Mouse (Mus musculus) cerebellum, postnatal 14 days (tissue): ENCODE measurements at regions not wholly inside any gene's neighbourhood (a gene's known extent, or its start where the extent isn't known, plus 50 kb on each side); places are given as distances from the start of the nearest gene placed in this dataset.

Experiments
- DNase-seq, 2 experiments: peaks; one replicate each; pipeline ENCODE4 v3.0.0; 2021; ENCODE audit warnings: mixed read lengths in 2 of 2

GRCm38 (mm10) chr6:101858895-101859294 is 481.2 kb upstream of the Pdzrn3 start:
- DNase-seq, result no peak

- DNase-seq, result no peak
These were observed 463.0 kb upstream of the Pdzrn3 start for GRCm38 (mm10) chr6:101840695-101841094.

- peak; percentile 26 to 42 for DNase-seq
These were observed 459.9 kb upstream of the Pdzrn3 start for GRCm38 (mm10) chr6:101837563-101837962.

DNA sequence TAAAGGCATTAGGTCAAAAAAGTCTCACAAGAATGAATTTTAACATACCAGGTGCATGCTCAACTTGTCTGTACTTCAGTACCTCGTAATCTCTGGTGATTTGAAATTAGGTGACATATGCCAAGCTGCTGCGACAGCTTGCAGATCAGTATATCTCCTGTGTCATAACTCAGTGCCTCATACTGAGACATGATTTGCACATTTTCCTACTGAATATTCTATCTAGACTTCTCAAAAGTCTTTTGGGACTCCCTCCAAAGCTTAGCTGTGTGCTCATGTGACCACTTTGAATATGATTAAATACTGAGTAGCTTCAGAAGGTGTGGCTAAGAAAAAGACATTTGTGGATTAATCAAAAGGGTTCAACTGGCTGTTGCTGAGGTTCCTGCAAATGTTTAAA is 416.3 kb upstream of the Pdzrn3 start:
- no peak for DNase-seq

- DNase-seq, result no peak
These were observed 400.2 kb upstream of the Pdzrn3 start for GRCm38 (mm10) chr6:101777864-101778263.

DNA sequence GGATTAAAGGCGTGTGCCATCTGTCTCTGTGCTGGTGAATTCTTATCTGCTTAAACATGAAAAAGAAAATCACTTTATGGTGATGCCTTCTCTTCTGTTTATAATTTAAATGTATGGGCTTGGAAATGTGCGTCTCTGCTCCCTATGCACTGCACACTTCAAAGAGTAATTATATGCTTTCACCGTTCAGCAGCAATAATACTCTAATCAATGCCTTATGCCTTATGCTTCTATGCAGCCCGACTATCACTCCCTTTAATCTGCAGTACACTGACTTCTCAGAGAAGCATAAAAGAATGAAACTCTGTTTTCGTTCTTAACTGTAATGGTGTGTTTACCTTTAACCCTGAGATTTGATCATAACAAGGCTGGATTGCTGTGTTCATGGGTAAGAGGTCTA is 395.5 kb upstream of the Pdzrn3 start:
- DNase-seq, result no peak

GRCm38 (mm10) chr6:101735107-101735506 is 357.4 kb upstream of the Pdzrn3 start:
- DNase-seq, result no peak

- DNase-seq, result peak in 1 of 2 experiments; percentile 2
These were observed 342.8 kb upstream of the Pdzrn3 start for GRCm38 (mm10) chr6:101720513-101720912.

- no peak for DNase-seq
These were observed 312.0 kb upstream of the Pdzrn3 start for GRCm38 (mm10) chr6:101689684-101690083.

- DNase-seq, result no peak
These were observed 308.9 kb upstream of the Pdzrn3 start for GRCm38 (mm10) chr6:101686578-101686977.

- no peak for DNase-seq
These were observed 308.0 kb upstream of the Pdzrn3 start for GRCm38 (mm10) chr6:101685734-101686133.

DNA sequence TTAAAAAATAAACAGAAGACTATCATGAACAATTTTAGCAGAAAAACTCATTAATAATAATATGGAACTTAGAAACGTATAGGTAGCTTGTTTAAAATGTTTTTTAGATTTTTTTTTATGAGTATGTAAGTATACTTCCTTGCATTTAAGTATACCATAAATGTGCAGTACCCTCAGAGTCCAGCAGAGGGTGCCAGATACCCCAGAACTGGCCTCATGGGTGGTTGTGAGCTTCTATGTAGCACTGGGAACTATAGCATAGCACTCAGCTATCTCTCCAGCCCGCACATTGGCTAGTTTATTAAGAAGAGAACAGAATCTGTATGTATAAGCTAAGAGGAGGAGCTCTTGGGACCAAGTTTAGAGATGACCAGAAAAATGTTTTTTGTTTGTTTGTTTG is 306.7 kb upstream of the Pdzrn3 start:
- DNase-seq, result peak in 1 of 2 experiments; percentile 4

- no peak for DNase-seq
These were observed 297.1 kb upstream of the Pdzrn3 start for GRCm38 (mm10) chr6:101674846-101675245.

DNA sequence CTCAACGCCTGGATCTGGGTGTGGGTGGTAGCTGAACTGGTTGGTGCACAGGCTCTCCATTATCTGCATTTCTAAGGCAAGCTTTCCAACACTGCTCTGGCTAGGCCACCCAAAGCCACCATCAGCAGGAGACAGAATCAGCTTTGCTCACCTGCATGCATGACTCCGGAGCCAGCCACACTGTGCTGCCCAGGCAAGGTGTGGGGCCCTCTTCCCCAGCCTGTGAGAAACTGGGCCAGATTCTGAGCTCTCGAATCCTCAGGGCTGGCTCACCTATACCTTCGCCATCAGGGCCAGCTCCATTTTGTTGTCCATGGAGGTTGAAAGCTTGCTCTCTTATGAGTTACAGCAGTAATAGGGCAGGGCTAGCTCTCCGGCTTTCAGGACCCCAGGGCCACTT is 293.1 kb upstream of the Pdzrn3 start:
- DNase-seq, result no peak

GRCm38 (mm10) chr6:101669118-101669845 is 291.6 kb upstream of the Pdzrn3 start:
- DNase-seq, result no peak

DNA sequence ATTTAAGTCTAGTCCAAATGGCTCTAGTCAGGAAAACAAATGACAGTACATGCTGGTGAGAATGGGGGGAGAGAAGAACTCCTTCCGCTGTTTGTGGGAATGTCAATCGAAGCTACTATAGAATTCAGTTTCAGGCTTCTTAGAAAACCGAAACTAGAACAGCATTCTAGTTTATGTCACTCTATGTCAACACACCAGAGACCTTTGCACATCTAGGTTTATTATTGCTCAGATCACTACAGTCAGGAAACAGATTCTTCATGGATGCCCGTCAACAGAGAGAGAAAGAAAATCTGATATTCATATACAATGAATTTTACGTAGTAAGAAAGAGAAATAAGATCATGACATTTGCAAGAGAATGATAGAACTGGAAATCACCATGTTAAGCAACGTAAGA is 276.7 kb upstream of the Pdzrn3 start:
- no peak for DNase-seq

DNA sequence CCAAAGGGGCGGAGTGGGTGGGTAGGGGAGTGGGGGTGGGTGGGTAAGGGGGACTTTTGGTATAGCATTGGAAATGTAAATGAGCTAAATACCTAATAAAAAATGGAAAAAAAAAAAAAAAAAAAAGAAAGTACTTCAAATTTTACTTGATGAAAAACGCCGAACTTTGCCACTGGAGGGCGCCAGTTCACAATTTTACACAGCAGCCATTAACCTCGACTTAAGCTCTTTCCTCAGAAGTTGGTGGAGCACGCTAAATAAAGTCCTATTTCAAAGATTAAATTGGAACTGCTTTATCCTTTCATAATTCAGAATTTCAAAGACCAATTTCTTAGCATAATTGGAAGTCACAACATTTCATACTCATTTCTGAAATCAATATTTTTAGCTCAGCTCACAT is 272.7 kb upstream of the Pdzrn3 start:
- peak; percentile 71 to 80 for DNase-seq

DNA sequence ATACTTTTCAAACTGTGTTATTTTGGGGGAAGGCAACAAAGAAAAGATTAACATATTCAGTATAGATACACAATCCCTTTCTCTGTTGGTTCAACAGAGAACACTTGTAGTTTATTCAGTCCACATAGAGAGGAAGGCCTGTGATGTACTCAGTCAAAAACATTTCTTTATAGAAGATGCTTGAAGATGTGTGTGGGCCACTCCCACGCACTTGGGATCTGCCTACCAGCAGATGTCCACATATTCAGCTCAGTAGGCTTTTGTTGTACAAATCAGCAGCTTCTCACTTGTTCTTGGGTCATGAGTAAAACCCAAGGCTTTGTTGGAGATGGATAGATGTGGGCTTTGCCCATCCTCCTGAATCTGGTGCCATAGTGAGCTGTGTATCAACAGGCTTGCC is 239.6 kb upstream of the Pdzrn3 start:
- DNase-seq, result no peak

DNA sequence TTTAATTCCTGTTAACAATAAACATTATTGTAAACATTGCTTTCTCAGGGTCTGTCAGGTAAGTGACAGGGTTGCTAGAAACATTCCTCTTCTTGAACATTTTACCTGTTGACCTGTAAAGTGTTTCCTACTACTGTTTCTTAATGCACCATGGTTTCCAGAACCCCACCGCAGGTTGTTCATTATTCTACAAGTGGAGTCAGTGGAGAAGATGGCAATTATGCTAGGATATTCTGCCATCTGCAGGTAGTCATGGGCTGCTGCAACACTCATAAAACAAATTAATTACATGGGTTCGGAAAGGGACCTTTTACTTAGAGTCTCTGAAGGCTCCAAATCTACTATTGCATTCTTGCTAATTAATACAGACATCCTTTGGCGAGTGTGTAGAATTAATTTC is 239.1 kb upstream of the Pdzrn3 start:
- peak; percentile 11 to 42 for DNase-seq

- no peak for DNase-seq
These were observed 231.3 kb upstream of the Pdzrn3 start for GRCm38 (mm10) chr6:101609015-101609414.

GRCm38 (mm10) chr6:101603083-101603482 is 225.4 kb upstream of the Pdzrn3 start:
- DNase-seq, result no peak

- DNase-seq, result no peak
These were observed 219.3 kb upstream of the Pdzrn3 start for GRCm38 (mm10) chr6:101596995-101597394.

GRCm38 (mm10) chr6:101593782-101594641 is 216.3 kb upstream of the Pdzrn3 start:
- peak in 1 of 2 experiments; percentile 4 for DNase-seq

GRCm38 (mm10) chr6:101585871-101586270 is 208.2 kb upstream of the Pdzrn3 start:
- DNase-seq, result no peak
